Mouse (Mus musculus): ENCODE results near the gene Bptf. TPM values are rescaled to one million over a fixed set of nuclear protein-coding genes. Genes with fewer than 3 reads are reported as not detected.

The Bptf gene
- polyA plus RNA-seq, 1 experiment from 2014 or later, result 45.5 TPM

DNA sequence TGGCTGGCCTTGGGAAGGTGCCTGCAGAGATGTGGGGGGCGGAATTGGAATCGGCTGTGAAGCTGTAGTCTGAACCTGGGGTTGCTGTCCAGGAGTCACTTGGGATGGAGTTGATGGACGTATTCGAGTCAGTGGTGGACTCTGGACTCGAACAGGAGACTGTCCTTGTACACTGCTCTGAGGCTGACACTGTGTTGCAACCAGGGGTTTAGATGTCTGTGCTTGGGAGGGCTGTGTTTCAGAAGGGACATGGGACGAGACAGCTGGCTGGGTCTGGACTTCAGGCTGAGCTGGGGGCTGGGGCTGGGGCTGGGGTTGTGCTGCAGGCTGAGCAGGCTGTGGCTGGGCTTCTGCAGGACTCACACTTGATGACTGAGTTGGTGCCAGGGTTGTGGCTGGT lies 77.1 kb downstream of the Bptf start:
- no peak overlapping the region for H3K27ac ChIP-seq
- 89% methylated on average over 6 of the region's 6 CpGs for WGBS
- H3K9ac ChIP-seq (replicated peaks), result no peak overlapping the region
- no peaks in the 10 kb centered on the region for H3K27me3 ChIP-seq
- no peaks in the 10 kb centered on the region for H3K4me1 ChIP-seq (replicated peaks)
- no peak overlapping the region for H3K4me2 ChIP-seq
- ATAC-seq (ENCODE audit: insufficient number of reproducible peaks, insufficient read depth, low FRiP score, low TSS enrichment, low read depth), result no peak
- no peak overlapping the region for H3K4me3 ChIP-seq (replicated peaks)
- no peaks in the 10 kb centered on the region for H3K9me3 ChIP-seq
- H3K36me3 ChIP-seq, result peaks cover 89% of the 10 kb centered on the region

DNA sequence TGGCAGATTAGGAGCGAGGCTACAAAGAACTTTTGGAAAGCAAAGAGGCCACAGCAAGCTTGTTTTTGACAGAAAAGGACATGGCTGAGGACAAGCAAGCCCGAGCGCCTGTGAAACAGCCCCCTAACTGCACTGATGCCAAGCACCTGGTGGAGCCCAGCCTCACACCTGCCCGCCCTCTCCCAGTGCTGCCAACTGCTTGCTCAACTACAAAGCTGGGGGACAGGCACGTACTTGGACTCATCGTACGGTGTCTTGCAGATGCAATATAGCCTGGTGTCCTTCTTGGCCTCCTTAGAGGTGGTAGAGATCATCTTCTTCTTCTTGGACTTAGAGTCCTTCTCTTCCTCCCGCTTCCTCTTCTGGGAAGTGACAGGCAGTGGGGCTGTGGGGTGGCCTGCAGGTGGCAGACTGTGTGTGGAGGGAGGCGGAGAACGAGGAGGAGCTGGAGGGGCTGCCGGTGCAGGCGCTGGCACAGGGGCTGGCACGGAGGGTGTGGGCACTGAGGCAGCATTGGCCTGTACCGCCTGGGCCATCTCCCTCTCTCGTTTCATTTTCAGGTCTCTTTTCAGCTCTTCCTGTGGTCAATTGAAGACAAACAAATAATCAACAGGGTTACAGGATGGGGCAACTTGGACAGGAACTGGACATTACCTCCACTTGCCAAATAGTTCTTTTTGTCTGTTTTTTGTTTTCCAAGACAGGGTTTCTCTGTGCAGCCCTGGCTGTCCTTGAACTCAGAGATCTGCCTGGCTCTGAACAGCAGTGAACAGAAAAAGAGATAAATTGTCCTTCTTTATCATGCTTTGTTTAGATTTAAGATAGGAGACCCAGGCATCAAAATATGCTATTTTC lies 84.9 kb downstream of the Bptf start:
- Histone ChIP-seq H3K4me3 (replicated peaks) (no peak overlapping the region), H3K4me1 (replicated peaks) (no peaks in the 10 kb centered on the region), H3K9ac (replicated peaks) (no peak overlapping the region), H3K4me2 (no peak overlapping the region), H3K9me3 (no peaks in the 10 kb centered on the region), H3K36me3 (peaks cover 64% of the 10 kb centered on the region), H3K27ac (no peak overlapping the region), H3K27me3 (no peaks in the 10 kb centered on the region)
- WGBS, result 93% methylated on average over 15 of the region's 15 CpGs
- no peak for ATAC-seq (ENCODE audit: insufficient number of reproducible peaks, insufficient read depth, low FRiP score, low TSS enrichment, low read depth)

DNA sequence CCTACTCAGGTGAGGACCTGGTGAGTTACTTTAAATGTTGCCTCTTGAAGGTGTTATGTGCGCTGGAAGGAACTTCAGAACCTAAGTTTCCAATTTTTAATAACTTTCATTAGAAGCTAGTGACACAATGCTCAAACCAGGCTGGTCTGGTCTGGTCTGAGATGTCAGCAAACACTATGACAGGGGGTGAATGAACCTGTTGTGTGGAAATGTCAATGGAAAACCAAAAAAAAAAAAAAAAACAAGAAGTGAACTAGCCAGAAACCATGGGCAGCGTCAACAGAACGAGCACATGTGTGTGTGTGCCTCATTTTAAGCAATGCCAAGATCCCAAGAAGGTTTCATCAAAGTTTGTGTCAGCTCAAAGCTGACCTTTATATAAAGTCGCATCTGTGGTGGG lies 86.4 kb downstream of the Bptf start:
- Histone ChIP-seq H3K9ac (replicated peaks) (no peak overlapping the region), H3K27ac (no peak overlapping the region), H3K36me3 (peaks cover 68% of the 10 kb centered on the region), H3K27me3 (no peaks in the 10 kb centered on the region), H3K4me3 (replicated peaks) (no peak overlapping the region), H3K4me2 (no peak overlapping the region), H3K4me1 (replicated peaks) (no peaks in the 10 kb centered on the region), H3K9me3 (no peaks in the 10 kb centered on the region)
- ATAC-seq (ENCODE audit: insufficient number of reproducible peaks, insufficient read depth, low FRiP score, low TSS enrichment, low read depth), result no peak
- WGBS, result 93% methylated on average over 4 of the region's 4 CpGs

DNA sequence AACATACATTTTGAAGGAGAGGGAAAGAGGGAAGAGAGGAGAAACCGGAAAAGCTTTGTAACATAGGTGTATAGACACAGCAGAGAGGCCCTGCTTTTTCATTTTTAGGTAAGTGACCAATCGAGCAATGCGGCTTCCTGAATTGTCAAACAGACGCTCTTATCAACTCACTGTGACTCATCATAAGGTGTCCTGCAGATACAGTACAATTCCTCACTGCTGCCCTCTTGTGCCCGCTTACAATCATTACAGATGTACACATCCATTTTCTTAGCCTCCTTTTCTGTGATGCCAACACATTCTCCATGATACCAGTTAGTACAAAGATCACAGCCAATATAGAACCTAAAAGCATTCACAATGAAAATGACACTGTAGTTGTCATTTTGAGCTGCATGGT lies 87.6 kb downstream of the Bptf start:
- peaks cover 80% of the 10 kb centered on the region for H3K36me3 ChIP-seq
- H3K4me1 ChIP-seq (replicated peaks), result no peaks in the 10 kb centered on the region
- no peak overlapping the region for H3K9ac ChIP-seq (replicated peaks)
- no peak overlapping the region for H3K27ac ChIP-seq
- 63% methylated on average over 5 of the region's 5 CpGs for WGBS
- no peak for ATAC-seq (ENCODE audit: insufficient number of reproducible peaks, insufficient read depth, low FRiP score, low TSS enrichment, low read depth)
- H3K27me3 ChIP-seq, result no peaks in the 10 kb centered on the region
- H3K9me3 ChIP-seq, result no peaks in the 10 kb centered on the region
- H3K4me3 ChIP-seq (replicated peaks), result no peak overlapping the region
- no peak overlapping the region for H3K4me2 ChIP-seq

DNA sequence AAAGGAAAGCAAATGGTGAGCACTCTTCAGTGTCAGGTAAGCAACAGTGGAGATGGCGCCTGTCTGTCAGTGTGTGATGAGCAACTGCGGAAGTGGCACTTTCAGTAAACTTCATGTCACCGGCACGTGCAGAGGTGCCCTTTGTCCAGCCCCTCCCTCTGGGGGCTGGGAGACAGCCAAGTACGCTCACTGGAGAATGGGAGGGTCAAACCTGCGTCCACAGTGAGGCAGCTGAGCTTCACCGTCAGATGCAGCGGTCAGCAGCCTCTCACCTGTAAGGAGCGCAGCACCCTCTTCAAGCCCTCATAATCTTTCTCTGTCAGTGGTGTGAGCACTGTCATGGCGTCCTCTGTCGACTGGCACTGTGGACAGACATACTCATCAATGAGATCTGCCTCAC lies 88.6 kb downstream of the Bptf start:
- Histone ChIP-seq H3K4me2 (no peak overlapping the region), H3K9me3 (no peaks in the 10 kb centered on the region), H3K27me3 (no peaks in the 10 kb centered on the region), H3K36me3 (peaks cover 90% of the 10 kb centered on the region), H3K4me3 (replicated peaks) (no peak overlapping the region), H3K4me1 (replicated peaks) (no peaks in the 10 kb centered on the region), H3K27ac (no peak overlapping the region), H3K9ac (replicated peaks) (no peak overlapping the region)
- no peak for ATAC-seq (ENCODE audit: insufficient number of reproducible peaks, insufficient read depth, low FRiP score, low TSS enrichment, low read depth)
- 94% methylated on average over 11 of the region's 11 CpGs for whole genome bisulfite sequencing

DNA sequence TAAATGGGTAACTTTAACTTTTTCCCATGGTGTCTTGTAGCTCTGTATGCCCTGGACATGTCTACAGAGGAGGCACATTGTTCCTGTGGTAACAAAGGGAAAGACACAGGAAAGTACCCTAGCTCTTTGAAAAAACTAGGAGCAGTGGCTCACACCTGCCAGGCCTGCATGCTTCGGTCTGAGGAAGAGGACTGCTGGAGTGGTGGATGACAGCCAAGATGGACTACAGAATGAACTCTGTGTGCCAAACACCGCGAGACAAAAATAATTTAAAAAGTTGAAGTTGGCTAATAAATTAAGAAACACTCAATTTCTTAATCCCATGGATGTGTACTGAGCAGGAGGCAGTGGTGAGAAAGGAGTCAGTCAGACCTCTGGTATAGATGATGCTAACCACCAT lies 90.5 kb downstream of the Bptf start:
- WGBS, result 92% methylated on average over 3 of the region's 3 CpGs

DNA sequence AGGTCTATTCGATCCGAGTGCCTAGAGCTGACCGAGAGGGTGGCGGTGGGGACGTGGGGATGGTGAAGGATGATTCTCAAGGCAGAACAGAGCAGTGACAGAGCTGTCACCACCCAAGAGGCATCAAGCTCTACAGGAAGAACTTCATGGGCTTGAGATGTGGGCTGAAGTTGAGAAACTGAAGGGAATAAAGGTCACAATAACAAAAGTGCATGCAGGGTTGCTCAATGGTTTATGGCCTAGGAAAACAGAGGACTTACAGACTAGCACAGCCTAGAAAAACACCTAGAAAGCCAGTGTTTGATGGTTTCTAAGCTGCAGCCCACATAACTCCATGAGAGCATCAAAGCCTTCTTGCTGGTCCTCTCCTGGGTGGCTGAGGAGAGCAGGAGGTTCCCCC lies 92.5 kb downstream of the Bptf start:
- no peak overlapping the region for H3K4me3 ChIP-seq (replicated peaks)
- H3K36me3 ChIP-seq, result peaks cover 95% of the 10 kb centered on the region
- no peak overlapping the region for H3K4me2 ChIP-seq
- H3K27me3 ChIP-seq, result no peaks in the 10 kb centered on the region
- 89% methylated on average over 5 of the region's 5 CpGs for WGBS
- no peak for ATAC-seq (ENCODE audit: insufficient number of reproducible peaks, insufficient read depth, low FRiP score, low TSS enrichment, low read depth)
- H3K27ac ChIP-seq, result no peak overlapping the region
- H3K9me3 ChIP-seq, result no peaks in the 10 kb centered on the region
- no peak overlapping the region for H3K9ac ChIP-seq (replicated peaks)
- no peaks in the 10 kb centered on the region for H3K4me1 ChIP-seq (replicated peaks)

More for the DNA sequence above, 90.5 kb downstream of the Bptf start:
- Histone ChIP-seq H3K9me3 (no peaks in the 10 kb centered on the region), H3K27ac (no peak overlapping the region), H3K4me2 (no peak overlapping the region), H3K4me3 (replicated peaks) (no peak overlapping the region), H3K4me1 (replicated peaks) (no peaks in the 10 kb centered on the region), H3K9ac (replicated peaks) (no peak overlapping the region), H3K36me3 (peaks cover 95% of the 10 kb centered on the region), H3K27me3 (no peaks in the 10 kb centered on the region)
- no peak for ATAC-seq (ENCODE audit: insufficient number of reproducible peaks, insufficient read depth, low FRiP score, low TSS enrichment, low read depth)

DNA sequence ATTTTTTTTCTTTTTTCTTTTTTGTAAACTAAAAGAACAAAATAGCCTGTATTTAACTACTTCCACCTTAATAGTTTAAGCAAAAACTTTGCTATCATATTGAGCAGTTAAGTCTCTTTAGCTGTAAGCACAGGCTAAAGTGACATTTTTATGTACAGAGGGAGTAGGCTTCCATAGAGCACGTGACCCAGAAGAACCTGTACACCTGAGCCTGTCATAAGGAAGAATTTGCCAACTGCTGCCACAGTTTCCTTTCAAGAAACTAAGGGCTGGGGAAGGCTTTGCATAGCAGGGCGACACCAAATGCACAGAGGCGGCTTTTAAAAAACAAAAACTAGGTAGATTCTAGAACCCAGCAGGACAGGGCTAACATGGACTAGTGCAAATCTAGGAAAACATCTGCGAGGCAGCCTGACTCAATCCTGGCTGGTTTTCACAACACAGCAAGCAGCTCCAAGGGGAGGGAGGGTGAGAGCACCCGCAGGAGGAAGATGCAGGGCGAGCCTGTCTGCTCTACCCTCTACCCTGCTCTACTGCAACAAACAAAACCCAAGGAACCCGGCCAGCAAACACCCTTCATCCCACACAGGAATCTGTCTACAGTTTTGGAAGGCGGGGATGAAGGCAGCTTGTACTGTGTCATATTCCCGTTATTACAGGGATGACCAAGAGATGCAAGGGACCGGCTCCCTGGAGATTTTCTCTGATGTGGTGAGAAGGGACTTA lies 97.7 kb downstream of the Bptf start:
- Histone ChIP-seq H3K36me3 (peaks cover 46% of the 10 kb centered on the region), H3K4me1 (replicated peaks) (no peaks in the 10 kb centered on the region), H3K9ac (replicated peaks) (no peak overlapping the region), H3K4me2 (no peak overlapping the region), H3K4me3 (replicated peaks) (no peak overlapping the region), H3K27me3 (peaks cover 5% of the 10 kb centered on the region; the same call in 1 of the 2 replicates), H3K9me3 (no peaks in the 10 kb centered on the region), H3K27ac (no peak overlapping the region)
- no peak for ATAC-seq (ENCODE audit: insufficient number of reproducible peaks, insufficient read depth, low FRiP score, low TSS enrichment, low read depth)
- WGBS, result 87% methylated on average over 10 of the region's 10 CpGs

DNA sequence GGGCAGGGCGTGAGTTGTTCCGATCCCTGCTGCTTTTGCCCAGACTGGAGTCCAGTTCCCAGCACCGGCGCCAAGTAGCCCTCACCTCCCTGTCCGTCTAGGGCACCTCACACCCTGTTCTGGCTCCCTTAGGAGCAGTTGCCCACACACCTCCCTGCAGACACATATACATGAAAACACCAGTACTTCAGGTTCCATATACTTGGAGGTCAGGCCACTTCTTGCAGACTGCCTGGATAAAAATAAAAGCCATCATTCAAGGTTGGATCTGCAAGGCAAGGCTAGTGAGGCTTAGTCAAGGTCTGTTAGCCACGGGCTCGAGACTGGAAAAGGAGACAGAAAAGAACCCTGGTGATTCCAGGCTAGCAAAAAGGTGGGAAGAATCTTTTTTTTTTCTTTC lies 100.3 kb downstream of the Bptf start:
- peaks cover 19% of the 10 kb centered on the region; the same call in 1 of the 2 replicates for H3K36me3 ChIP-seq
- H3K27me3 ChIP-seq, result peaks cover 15% of the 10 kb centered on the region
- WGBS, result 53% methylated on average over 7 of the region's 7 CpGs
- H3K4me1 ChIP-seq (replicated peaks), result peaks cover 3% of the 10 kb centered on the region; the same call in 1 of the 2 replicates
- H3K27ac ChIP-seq, result no peak overlapping the region
- no peak overlapping the region for H3K4me3 ChIP-seq (replicated peaks)
- no peaks in the 10 kb centered on the region for H3K9me3 ChIP-seq
- no peak overlapping the region for H3K9ac ChIP-seq (replicated peaks)
- ATAC-seq (ENCODE audit: insufficient number of reproducible peaks, insufficient read depth, low FRiP score, low TSS enrichment, low read depth), result no peak
- no peak overlapping the region for H3K4me2 ChIP-seq

DNA sequence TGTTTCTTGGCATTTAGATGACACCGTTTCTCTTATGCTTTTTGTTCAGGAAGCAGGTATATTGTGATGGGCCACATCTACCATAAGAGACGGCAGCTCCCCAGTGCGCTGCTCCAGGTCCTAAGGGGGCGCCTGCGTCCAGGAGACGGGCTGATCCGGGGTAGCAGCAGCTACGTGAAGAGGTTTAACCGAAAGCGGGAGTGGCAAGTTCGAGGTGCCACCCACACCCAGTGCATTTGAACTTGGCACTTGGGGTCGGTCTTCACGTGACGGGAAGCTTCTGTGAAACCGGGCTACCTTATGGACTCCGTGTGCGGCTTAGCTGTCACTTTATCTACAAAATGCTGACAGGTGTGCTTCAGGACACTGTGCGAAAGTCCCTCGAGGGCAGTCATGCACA lies 102.4 kb downstream of the Bptf start:
- no peak overlapping the region for H3K4me3 ChIP-seq (replicated peaks)
- WGBS, result 46% methylated on average over 19 of the region's 19 CpGs
- no peak overlapping the region for H3K27ac ChIP-seq
- peaks cover 35% of the 10 kb centered on the region for H3K27me3 ChIP-seq
- no peak overlapping the region for H3K4me2 ChIP-seq
- H3K9me3 ChIP-seq, result no peaks in the 10 kb centered on the region
- H3K4me1 ChIP-seq (replicated peaks), result peaks cover 19% of the 10 kb centered on the region
- H3K36me3 ChIP-seq, result peaks cover 2% of the 10 kb centered on the region; the same call in 1 of the 2 replicates
- ATAC-seq (ENCODE audit: insufficient number of reproducible peaks, insufficient read depth, low FRiP score, low TSS enrichment, low read depth), result no peak
- H3K9ac ChIP-seq (replicated peaks), result no peak overlapping the region

DNA sequence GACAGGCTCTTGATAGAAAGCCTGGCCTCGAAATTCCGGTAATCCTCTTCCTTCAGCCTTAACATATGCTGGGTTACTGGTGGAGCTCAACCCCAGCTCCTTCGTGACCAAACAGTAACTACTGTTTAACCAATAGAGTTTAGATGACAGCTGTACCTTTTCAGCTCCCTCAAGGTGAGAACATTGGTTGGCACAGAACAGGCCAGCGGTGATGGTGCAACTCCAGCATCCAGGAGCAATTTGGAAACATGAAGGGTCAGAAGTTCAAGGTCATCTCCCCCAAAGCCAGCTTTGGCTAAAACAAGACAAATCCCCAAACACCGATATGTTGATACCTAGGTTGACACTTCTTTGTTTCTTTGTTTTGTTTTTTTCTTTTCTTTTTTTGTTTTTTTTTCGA lies 103.2 kb downstream of the Bptf start:
- Histone ChIP-seq H3K27me3 (peaks cover 42% of the 10 kb centered on the region), H3K36me3 (no peaks in the 10 kb centered on the region), H3K27ac (no peak overlapping the region), H3K4me3 (replicated peaks) (peak overlapping the region; percentile 68), H3K9ac (replicated peaks) (0 out of 2 replicates have a peak overlapping the region, but pooled peaks have one; percentile 69), H3K4me1 (replicated peaks) (peaks cover 25% of the 10 kb centered on the region), H3K9me3 (no peaks in the 10 kb centered on the region), H3K4me2 (peak overlapping the region; percentile 92)
- WGBS, result 76% methylated on average over 6 of the region's 6 CpGs
- no peak for ATAC-seq (ENCODE audit: insufficient number of reproducible peaks, insufficient read depth, low FRiP score, low TSS enrichment, low read depth)

All from limb, embryonic 12.5 days (tissue).